Mouse (Mus musculus) c-Kit-positive CD71-positive TER-119-negative erythroid progenitor cells, embryonic 14.5 days (primary cell): ENCODE data around the gene Ndufa13.

Experiments
- DNase-seq: peaks from one replicate; pipeline ENCODE4 v3.0.0-alpha.2; 2013; ENCODE audit warnings: low read depth

Ndufa13 gene

DNA sequence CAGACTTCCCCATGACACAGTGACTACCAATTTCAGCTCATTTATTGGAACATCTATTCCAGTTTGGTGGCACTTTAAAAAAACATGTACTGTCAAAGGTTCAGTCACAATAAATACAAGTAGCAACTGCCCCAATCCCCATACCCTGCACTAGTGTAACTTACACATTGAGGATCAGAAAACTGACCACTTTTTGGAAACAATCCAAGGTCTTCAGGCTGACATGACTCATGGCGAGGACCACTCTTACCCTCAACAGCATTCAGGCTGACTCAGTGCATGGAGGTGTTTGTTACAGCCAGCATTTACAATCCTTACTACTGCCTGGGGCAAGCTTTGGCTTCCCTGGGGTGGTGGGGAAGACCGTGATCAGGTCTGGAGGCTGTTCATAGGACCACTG is 4.7 kb upstream of the Ndufa13 start:
- no peak for DNase-seq

DNA sequence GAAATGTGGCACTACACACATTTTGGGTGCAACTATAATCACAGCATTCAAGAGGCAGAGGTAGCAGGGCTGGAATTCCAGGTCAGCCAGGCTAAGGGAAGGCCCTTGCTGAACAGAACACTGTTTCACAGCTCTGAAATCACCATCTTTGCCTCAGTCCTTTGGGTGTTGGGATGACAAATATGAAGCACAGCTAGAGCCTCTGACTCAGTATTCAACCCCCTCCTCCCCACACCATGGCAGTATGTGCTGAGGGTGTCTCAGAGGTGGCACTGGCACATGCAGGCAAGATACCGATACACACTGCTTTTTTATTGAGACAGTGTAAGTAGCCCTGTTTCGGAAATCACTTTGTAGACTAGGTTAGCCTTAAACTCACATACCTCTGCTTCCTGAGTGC is 3.9 kb upstream of the Ndufa13 start:
- DNase-seq = no peak

DNA sequence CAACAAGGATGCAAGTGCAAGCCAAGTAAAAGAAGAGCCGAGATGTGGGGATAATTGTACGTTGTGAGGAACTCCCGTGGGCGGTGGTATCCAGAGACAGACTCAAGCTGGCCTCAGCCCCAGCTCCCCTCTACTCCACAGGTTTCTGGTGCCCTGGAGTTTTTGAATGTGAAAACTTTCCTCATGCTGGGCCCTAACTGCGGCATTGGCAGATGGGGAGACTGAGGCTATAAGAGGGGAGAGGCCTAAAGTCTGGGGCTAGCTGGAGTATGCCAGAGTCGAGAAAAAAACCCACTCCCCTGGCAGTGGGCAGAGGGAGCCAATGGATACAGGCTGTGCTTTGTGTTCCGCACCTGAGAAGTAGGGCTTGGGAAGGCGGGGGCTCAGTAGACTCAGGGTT is 1.7 kb upstream of the Ndufa13 start:
- DNase-seq = no peak

DNA sequence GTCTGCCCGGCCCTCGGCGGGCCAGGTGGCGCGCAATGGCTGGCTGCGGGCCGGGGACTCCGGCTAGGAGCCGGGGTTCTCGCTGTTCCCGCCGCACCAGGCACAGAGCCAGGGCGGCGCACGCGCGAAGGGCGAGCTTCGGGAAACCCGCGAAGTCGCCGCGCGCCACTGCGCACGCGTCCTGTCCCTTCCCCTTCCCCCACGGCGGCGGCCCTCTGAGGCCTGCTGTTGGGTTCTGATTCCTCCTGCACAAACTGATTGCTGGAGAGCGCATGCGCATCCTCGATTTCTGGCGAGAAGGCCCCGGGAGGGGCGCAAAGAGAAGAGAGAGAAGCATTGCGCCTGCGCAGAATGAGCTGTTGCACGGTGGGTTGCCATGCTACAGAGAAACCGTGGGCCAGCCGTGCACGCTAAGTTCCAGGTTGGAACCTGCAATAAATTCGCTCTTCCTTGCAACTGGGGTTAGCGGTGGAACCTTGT is 745 bp upstream of the Ndufa13 start:
- peak; percentile 99 for DNase-seq

DNA sequence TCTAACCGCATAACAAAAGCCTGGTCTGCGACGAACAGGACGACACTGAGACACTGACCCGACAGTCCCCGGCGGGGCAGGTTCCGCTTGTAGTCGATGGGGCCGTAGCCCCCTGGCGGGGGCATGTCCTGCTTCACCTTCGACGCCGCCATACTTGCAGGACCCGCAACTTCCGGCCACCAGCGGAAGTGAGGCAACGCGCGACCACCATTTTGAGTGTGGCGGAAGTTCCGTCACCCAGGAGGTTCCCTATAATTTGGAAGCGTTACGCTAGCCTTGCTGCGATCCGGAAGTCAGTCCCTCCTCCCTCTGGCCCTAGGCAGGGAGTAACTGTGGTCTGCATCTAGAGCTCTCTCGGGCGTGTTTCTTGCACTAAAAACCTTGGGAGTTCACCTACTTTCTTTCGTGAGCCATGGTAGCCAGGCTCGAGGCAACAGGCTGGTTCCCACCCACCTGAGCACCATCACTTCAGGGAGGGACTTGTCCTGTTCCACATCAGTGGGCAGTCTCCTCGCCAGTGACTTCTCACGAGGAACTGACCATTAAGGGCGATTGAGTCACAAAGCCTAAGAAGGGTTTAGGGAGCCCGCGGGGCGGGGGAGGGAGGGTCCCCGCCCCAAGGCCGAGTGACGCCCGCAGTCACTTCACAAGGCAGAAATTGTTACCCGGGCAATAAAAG is 735 bp downstream of the Ndufa13 start:
- DNase-seq = peak; percentile 92

DNA sequence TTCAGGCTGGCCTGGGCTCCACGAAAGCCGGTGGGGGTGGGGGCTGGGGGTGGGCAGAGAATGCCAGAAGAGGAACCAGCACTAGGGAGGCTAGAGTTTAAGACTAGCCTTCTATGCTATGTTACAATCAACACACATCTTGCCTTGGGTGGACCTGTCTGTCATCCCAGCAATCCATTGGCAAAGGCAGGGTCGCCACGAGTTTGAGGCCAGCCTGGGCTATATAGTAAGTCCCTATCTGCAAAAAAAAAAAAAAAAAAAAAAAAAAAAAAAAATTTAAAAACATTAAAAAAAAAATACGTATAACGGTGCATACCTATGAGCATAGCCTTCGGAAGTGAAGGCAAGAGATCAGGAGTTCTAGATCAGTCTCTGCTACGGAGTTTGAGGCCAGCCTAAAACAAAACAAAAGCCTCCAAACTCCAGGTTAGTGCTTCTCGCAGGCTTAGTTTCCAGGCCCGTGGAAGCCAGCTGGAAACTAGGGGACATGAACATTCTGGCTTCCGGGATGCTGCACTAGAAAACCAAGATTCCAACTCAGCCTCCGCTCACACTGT is 1.4 kb downstream of the Ndufa13 start:
- DNase-seq = no peak

DNA sequence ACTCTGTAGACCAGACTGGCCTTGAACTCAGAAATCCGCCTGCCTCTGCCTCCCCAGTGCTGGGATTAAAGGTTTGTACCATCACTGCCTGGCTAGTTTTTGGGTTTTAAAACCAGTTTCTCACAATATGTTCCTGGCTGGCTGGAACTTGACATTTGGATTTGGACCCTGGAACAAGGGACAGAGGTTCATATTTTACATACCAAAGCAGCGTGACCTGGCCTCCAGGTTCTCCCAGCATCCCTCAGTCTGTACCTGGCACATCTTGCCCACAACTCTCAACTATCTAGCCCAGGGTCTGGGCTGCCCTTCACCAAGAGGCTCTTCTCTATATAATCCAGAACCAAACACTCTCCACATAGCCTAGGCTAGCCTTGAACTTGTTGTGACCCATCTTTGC is 2.5 kb downstream of the Ndufa13 start:
- DNase-seq = no peak

DNA sequence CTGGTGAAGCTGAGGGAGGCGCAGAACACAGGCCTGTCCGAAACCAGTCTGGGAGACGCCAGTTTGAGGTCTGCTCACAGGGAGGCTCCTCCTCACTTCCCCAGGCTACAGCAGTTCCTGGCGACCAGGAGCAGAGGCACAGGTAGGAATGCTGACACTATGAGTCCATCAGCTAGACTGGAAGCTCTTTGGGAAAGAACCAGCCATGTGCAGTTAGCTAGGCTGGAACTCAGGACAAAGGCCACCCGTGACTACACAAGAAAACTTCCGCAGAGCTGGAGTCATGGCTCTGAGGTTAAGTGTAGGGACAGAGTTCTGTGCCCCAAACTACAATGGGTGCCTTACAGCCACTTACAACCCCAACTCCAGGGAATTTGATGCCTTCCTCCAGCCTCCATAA is 4.5 kb downstream of the Ndufa13 start:
- DNase-seq = no peak

DNA sequence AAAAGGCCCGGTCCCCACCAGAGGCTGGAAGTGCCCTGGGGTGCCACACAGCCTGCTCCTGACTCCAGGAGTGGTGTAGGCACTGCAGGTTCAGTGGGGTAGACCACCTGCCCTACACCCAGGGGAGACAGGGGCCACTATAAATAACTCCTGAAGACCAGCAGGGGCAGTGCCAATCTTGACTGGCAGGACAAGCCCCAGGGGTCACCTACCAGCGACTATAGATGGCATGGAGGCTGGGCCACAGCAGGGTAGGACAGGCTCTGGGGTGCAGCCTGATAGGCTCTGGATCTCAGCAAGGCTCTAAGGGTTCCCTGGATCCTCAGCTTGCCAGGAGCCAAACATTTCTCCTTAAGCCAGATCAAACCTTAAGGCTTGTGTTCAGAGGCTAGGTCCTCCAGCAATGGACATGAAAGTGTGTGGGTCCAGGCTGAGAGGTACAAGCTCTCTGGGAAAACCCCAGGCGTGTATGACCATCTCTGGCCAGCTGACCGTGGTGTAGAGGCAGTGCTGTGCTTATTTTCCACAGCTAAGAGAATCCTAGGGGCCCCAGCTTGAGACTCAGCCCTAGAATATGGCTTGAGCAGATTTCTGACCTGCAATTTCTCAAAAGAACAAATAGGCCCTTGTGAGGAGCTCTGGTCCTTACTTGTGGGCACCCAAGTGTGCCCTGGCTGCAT is 6.4 kb downstream of the Ndufa13 start:
- no peak for DNase-seq

DNA sequence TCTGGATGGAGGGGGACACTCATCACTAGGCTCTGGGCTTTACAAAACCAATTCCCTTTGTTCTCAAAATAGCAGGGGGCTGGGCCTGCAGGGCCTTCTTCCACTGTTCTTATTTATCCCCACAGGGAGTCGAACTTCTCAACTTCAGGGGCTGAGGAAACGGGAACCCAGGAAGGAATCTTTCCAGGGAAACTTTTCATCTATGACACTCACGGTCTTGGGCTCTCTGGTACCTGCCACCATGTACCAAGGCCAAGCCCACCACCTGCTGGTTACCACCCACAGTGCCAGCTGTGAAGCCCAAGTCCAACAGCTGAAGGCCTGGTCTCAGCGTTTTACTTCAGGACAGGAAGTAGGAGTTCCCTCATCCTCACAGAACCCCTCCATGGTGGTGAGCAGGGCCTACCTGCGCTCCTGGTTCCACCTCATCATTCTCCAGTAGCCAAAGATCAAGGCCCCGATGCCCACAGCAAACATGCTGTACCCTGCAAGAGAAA is 7.5 kb downstream of the Ndufa13 start:
- no peak for DNase-seq

DNA sequence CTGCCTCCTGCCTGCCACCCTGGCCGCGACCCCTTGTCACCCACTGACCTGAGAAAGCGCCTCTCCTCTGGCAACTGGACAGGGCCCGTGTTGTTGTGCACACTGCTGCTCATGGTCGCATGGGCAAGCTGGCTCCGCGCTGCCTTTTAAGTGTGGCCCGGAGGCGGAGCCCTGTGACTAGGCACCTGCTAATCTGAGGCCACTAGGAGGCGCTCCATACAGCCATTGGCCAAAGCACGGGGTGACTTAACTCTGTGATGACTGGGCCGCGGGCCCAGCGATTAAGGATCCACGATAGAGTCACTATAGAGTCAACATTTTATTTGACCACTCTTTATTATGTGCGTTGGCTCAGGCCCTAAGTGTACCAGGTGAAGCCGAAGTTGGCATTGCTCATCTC is 8.5 kb downstream of the Ndufa13 start:
- DNase-seq = peak; percentile 66

DNA sequence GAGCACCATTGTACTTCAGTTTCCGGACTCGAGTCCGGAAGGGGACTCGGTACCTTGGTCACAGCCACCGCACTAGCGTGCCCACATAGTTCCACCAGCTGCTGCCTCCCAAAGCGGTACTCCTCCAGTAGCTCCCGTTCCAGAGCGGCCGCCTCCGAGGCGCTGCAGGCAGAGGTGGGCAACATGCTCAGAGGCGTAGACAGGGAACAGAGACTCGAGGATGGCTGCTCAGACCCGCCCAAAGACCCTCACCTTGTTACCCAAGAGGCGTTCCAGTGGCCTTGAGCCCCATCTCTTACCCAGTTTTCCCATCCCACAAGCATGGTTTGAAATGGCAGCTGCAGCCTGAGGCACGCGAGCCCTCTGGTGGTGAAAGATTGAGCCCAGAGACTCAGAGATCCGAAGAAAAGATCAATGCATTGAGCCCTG is 11.5 kb downstream of the Ndufa13 start:
- DNase-seq = no peak

DNA sequence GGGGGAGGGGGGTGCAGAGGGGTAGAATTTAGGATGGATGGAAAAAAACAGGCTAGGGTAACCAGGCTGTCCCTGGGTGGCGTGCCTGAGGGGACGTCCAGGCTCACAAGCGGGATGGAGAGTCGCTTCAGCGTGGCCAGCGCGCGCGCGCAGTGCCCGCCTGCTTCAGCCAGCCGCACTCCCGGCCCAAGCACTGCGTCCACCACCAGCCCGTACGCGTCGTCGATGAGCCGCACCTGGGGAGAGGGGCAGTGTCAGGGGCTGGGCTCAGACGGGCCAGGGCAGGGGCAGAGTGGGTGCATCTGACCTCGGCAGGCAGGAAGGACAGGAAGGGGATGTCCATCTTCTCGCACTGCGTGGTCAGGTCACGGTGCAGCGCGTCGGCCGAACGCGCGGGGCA is 13.5 kb downstream of the Ndufa13 start:
- no peak for DNase-seq

DNA sequence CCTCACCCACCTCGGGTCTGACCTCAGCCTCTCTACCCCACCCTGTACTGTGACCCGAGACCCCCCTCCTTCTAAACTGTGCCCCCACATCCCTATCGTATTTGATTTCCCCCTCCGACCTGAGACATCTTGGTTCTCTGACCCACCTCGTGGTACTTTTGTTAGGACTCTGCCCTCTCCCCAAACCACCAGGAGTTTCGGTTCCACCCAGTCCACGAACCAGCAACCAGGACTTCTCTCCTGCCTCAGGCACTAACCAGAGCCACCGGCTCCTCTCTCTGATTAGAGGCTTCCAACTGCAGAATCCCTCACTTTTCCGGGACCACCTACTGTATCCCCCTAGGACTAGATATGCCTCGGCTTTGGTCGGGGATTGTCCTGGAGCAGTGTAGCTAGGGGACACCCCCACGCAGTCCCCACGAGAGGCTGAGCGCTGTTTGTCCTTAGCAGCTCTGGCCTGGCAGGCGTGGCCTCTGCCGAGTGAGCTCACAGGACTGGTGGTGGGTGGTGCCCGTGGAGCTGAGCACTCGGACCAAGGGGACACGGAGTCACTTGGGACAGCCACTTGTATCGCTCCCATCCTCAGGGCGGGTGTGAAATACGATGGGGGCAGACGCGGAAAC is 14.0 kb downstream of the Ndufa13 start:
- DNase-seq = no peak

DNA sequence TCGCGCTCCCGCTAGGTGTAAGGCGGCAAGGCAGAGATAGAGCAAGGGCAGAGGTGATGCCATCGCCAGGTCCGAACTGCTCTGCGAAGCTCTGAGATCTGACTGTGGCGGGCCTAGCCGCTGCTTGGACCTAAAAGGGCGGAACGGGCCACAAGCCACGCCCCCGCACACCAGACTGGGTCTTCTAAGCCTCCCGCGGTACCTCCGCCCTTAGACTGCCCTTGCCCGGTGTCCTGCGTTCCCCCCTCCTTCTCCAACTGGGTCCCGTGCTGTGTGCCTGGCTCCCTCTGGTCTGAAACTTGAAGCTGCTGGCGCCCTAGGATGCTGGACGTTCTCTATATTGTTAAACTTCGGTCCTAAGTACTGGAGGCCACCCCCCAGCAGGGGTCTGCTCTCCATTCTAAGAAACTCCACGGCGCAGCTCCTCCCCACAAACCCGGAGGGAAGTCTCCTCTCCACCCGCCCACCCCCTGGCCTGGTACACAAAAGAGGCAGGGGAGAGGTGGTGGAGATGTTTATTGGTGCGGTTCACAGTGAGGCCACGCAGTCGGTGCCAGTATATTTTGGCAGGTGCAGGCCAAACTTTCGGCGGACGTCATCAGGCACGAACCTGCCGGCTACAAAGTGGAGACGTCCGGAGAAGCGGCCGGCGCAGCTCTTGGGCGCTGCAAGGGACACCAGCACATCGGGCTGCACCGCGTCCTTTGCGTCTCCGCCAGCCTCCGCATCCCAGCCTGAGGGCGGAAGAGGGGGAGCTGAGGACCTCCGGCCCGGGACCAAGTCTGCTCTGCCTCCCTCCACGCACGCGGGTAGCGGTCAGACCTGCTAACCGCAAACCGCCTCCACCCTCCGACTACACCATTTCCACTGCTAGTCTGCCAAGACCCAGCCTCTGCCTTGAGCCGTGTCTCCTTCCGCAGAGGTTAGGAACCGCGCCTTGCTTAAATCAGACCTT is 14.8 kb downstream of the Ndufa13 start, which contains the start of gene Cilp2:
Cilp2 (minus strand) TSS at position 399 of the 955 bp plus-strand sequence.
- no peak for DNase-seq

DNA sequence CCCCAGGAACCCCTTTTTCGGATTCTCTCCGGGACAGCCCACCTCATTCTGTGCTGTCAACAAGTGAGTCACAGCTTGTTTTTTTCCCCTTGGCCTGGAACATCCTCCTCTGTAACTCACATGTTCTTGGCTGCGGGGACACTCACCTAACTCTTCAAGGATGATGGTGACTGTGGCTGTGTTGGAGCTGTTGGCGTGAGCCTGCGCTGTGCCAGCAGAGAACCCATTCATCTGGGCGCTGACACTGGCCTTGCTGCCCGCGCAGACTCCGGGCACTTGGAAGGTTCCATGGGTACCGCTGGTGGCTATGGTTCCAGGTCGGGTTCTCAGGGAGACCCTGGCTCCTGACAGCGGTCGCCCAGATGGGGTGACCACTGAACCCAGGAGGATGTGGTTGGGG is 18.2 kb downstream of the Ndufa13 start:
- DNase-seq = no peak

DNA sequence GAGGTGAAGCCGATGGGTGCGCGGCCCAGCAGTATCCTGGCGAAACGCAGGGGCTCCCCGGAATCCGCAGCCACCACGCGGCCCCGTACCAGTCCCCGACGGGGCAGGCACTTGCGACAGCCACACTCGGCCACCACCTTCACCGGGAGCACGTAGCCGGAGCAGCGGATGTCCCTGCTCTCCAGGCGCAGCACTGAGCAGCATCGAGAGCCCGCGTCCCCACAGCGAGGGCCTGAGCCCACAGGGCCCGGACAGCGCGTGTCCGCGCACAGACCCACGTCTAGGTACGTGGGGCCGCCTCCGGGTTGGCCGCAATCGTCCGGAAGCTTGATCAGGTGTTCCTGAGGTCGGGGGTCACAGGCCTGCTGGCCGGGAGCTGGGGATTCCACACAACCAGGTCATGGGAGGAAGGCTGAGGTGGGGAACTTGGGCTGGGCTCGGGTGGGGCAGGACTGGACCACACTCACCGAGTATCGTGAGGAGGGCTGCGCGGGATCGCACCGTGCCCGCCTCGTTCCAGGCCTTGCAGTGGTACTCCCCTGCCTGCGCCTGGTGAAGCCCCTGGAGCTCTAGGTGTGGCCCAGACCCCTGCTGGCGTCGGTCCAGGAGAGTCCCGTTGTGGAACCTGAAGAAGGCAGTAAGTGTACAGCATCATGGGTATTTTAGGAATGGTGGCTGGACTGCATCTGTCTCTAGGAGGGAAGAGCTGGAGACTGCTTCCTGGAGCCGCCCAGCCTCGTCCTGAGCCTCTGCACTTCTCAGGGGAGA is 19.3 kb downstream of the Ndufa13 start:
- DNase-seq = no peak

DNA sequence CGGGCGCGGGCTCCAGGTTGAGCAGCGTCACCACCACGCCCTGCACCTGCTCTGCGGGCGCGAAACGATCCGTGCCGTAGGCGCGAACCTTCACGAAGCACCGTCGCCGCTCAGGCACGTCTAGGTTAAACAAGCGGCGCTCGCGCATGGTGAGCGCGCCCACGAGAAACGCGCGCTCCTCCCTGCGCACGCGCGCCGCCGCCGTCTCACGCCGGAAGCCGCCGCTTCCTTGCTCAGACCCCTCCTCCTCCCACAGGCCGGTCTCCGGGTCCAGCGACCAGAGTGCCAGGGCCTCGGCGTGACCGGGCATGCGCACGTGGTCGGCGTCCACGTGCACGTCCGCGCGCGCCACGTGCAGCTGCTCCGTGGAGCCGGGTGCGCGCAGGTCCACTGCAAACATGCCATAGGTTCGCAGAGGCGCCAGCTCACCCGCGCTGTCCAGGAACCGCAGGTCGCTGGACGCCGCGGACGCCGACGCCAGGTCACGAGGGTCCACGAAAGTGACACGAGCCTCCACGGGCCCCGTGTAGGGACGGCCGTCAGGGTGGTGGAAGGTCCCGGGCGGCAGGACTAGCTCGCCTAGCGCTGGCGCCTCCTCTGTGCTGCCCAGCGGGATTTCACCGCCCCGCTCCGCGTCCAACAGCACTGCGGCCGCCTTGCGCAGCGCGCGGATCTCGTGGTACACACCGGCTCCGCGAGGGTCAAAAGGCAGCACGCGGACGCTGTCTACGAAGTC is 20.2 kb downstream of the Ndufa13 start:
- DNase-seq = no peak

DNA sequence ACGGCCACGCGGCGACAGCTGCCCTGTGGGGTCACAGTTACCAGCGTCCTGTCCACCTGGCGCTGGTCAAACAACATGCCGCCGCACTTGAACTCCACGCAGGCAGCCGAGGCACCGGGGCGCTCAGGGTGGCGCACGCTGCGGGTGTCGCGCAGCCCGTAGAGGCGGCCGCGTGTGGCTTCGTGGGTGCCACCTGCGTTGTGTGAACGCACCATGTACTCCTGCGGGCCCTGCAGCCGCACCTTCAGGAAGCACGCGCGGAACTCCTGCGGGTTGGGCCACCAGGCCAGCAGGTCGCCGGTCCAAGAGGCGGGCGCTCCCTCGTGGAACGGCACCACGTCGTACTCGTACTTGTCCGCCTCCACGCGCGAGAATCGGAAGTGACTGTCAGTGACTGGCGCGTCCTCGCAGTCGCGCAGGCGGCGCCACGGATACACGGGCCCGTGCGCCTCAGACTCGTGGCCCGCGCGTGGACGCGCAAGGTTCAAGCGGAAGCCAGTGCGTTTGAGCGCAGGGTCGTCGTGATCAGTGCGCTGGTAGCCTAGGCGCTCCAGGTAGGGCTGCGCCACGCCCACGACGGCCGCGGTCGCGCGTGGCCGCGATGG is 21.0 kb downstream of the Ndufa13 start:
- DNase-seq = no peak

DNA sequence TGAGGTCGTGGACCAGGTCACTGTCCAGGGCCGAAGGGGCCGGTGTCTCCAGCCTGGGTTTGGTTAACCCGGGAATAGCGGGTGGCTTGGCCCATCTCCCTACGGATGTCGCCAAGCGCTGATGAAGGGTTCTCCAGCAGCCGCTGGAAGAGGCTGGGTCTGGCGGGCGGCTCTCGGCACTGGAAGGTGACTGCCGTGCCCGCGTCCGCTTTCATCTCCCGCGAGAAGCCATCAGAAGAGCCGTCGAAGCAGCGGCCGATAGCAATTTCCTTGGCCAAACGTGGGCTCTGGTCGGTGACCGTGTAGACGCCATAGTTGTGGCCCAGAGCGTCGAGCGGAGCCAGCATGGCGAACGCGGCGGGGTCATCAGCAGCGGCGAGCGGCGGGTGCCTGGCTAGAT is 21.5 kb downstream of the Ndufa13 start:
- no peak for DNase-seq
